Mouse (Mus musculus) kidney, embryonic 15.5 days (tissue): Measurements from ENCODE around the gene Iba57. TPM values are rescaled to one million over a fixed set of nuclear protein-coding genes. Genes with fewer than 3 reads are reported as not detected.
"Not testable (repeated sequence)": the region's sequence is repeated elsewhere in the genome, so short reads cannot be mapped to it uniquely, and the experiment has no call there.

Source experiments
- ATAC-seq: fragments of 200-750 bp; cut with Nextera tagmentation; replicated peaks from 2 replicates; pipeline ENCODE4 v1.8.0; 2017; ENCODE audit warnings: moderate TSS enrichment; ENCODE audit not compliant: low FRiP score
- H3K27ac ChIP-seq: fragments of 300-500 bp; sonication (generic); 2 replicates; pipeline ENCODE4 v1.5.1; 2015; ENCODE audit warnings: mild to moderate bottlenecking, inconsistent platforms
- H3K27me3 ChIP-seq: fragments of 300-500 bp; sonication (generic); 2 replicates; pipeline ENCODE4 v1.6.1; 2015; ENCODE audit warnings: inconsistent platforms
- H3K36me3 ChIP-seq: fragments of 300-500 bp; sonication (generic); 2 replicates; pipeline ENCODE4 v1.6.1; 2015; ENCODE audit warnings: inconsistent platforms
- H3K4me1 ChIP-seq: fragments of 300-500 bp; sonication (generic); 2 replicates; pipeline ENCODE4 v1.6.1; 2015; ENCODE audit warnings: inconsistent platforms
- H3K4me2 ChIP-seq: fragments of 300-500 bp; sonication (generic); 2 replicates; pipeline ENCODE4 v1.6.1; 2015; ENCODE audit warnings: moderate library complexity, mild to moderate bottlenecking, inconsistent platforms
- H3K4me3 ChIP-seq: fragments of 300-500 bp; sonication (generic); replicated peaks from 2 replicates; pipeline ENCODE4 v1.5.1; 2015; ENCODE audit warnings: mild to moderate bottlenecking, inconsistent platforms
- H3K9ac ChIP-seq: fragments of 300-500 bp; sonication (generic); 2 replicates; pipeline ENCODE4 v1.6.1; 2015; ENCODE audit warnings: mild to moderate bottlenecking, inconsistent platforms
- H3K9me3 ChIP-seq: fragments of 300-500 bp; sonication (generic); replicated peaks from 2 replicates; pipeline ENCODE4 v1.6.1; 2016; ENCODE audit warnings: inconsistent platforms
- WGBS: fragments of 180-500 bp; shearing (Covaris S2); methylation state at CpG from one replicate; pipeline ENCODE4 v1.1.7; 2015; ENCODE audit warnings: mixed read lengths; 5-methylcytosine and 5-hydroxymethylcytosine counted together
- polyA plus RNA-seq: library from polyadenylated mRNA; unstranded; fragments of >200 nt; fragmentation: Nextera tagmentation; extraction: Ambion mirVana; gene quantifications from 2 replicates; pipeline ENCODE4 v1.2.1, GENCODE M21; 2015

The Iba57 gene
- 6.1 and 6.9 TPM in 2 replicates for polyA plus RNA-seq

GRCm38 (mm10) chr11:59163255-59164236 lies at the start of gene Iba57:
Iba57 (minus strand) TSS chr11:59163739.
- WGBS = 2% methylated on average over 68 of the region's 68 CpGs
- peak; percentile 98 for ATAC-seq
- no peaks in the 10 kb centered on the region for H3K9me3 ChIP-seq
- peak within 1 kb of the TSS; percentile 66 for H3K4me2 ChIP-seq
- H3K36me3 ChIP-seq = 0 out of 2 replicates have a peak, but pooled peaks cover 2% of the 10 kb centered on the region
- peak within 1 kb of the TSS; percentile 99 for H3K27ac ChIP-seq
- H3K27me3 ChIP-seq = no peaks in the 10 kb centered on the region
- peak within 1 kb of the TSS; percentile 71 for H3K4me3 ChIP-seq
- peak within 1 kb of the TSS; percentile 86 for H3K9ac ChIP-seq
- H3K4me1 ChIP-seq = peaks cover 21% of the 10 kb centered on the region

DNA sequence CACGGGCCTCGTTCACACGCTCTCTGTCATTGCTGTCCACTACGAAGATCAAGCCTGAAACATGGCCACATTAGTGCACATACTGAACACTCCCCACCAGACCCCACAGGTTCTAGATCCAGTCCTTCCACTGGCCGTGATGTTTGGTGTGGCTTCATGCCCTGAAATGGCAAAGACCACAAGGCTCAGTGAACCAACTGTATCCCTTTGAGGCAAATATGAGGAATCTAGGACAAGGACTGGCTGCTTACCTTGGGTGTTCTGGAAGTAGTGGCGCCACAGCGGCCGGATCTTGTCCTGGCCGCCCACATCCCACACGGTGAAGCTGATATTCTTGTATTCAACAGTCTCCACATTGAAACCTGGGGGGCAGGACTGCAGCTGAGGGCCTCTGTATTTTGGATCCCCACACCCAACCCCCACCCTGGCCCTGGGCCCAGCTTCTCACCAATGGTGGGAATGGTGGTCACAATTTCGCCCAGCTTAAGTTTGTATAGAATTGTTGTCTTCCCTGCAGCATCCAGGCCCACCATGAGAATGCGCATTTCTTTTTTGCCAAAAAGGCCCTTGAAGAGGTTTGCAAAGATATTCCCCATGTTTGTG lies 49.5 kb upstream of the Iba57 start:
- H3K4me1 ChIP-seq = peaks cover 27% of the 10 kb centered on the region
- H3K36me3 ChIP-seq = peaks cover 81% of the 10 kb centered on the region
- no peaks in the 10 kb centered on the region for H3K27me3 ChIP-seq
- no peak for ATAC-seq
- no peak overlapping the region for H3K27ac ChIP-seq
- WGBS = 91% methylated on average over 12 of the region's 12 CpGs
- H3K4me2 ChIP-seq = no peak overlapping the region
- no peaks in the 10 kb centered on the region for H3K9me3 ChIP-seq
- H3K4me3 ChIP-seq = no peak overlapping the region
- H3K9ac ChIP-seq = no peak overlapping the region

- not testable (repeated sequence) for H3K27ac ChIP-seq, ATAC-seq, H3K4me3 ChIP-seq, H3K4me2 ChIP-seq, H3K9ac ChIP-seq, H3K27me3 ChIP-seq, H3K9me3 ChIP-seq
- H3K36me3 ChIP-seq = peaks cover 78% of the 10 kb centered on the region
- 74% methylated on average over 12 of the region's 12 CpGs for WGBS
- H3K4me1 ChIP-seq = peaks cover 27% of the 10 kb centered on the region
Observed at GRCm38 (mm10) chr11:59212320-59212719, 48.8 kb upstream of the Iba57 start.

GRCm38 (mm10) chr11:59211561-59211960 lies 48.0 kb upstream of the Iba57 start:
- H3K27me3 ChIP-seq, ATAC-seq, H3K4me3 ChIP-seq, H3K9ac ChIP-seq, H3K9me3 ChIP-seq, H3K27ac ChIP-seq, H3K4me2 ChIP-seq: not testable (repeated sequence)
- WGBS = 87% methylated on average over 9 of the region's 9 CpGs
- Histone ChIP-seq H3K4me1 (peaks cover 23% of the 10 kb centered on the region), H3K36me3 (peaks cover 77% of the 10 kb centered on the region)

GRCm38 (mm10) chr11:59210020-59210419 lies 46.5 kb upstream of the Iba57 start:
- no peak overlapping the region for H3K4me3 ChIP-seq
- no peaks in the 10 kb centered on the region for H3K9me3 ChIP-seq
- H3K36me3 ChIP-seq = peaks cover 79% of the 10 kb centered on the region
- no peak overlapping the region for H3K27ac ChIP-seq
- H3K4me1 ChIP-seq = peaks cover 23% of the 10 kb centered on the region
- ATAC-seq = no peak
- H3K9ac ChIP-seq = no peak overlapping the region
- H3K27me3 ChIP-seq = no peaks in the 10 kb centered on the region
- no peak overlapping the region for H3K4me2 ChIP-seq
- WGBS = 89% methylated on average over 4 of the region's 4 CpGs

DNA sequence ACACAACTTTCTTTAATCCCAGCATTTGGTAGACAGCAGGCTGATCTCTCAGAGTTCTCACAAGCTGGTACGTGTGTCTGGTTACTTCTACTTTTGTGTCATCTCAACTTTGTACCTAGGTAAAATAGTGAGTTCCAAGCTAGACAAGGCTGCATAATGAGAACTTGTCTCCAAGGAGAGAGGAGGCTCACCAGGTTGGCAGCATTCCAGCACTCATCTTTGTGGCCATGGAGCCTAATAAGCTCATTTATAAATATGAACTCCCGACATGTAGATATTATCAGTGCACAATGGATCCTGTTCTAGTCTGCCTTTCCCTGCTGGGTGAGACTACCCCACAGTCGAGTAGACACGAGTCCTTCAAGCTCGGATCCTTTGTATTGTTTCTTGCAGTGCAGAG lies 46.0 kb upstream of the Iba57 start:
- peak overlapping the region; percentile 91 for H3K4me2 ChIP-seq
- peaks cover 23% of the 10 kb centered on the region for H3K4me1 ChIP-seq
- peaks cover 79% of the 10 kb centered on the region for H3K36me3 ChIP-seq
- H3K27me3 ChIP-seq = no peaks in the 10 kb centered on the region
- no peaks in the 10 kb centered on the region for H3K9me3 ChIP-seq
- 67% methylated on average over 5 of the region's 5 CpGs for WGBS
- no peak overlapping the region for H3K9ac ChIP-seq
- no peak for ATAC-seq
- H3K4me3 ChIP-seq = peak overlapping the region; percentile 88
- H3K27ac ChIP-seq = peak overlapping the region; percentile 98

DNA sequence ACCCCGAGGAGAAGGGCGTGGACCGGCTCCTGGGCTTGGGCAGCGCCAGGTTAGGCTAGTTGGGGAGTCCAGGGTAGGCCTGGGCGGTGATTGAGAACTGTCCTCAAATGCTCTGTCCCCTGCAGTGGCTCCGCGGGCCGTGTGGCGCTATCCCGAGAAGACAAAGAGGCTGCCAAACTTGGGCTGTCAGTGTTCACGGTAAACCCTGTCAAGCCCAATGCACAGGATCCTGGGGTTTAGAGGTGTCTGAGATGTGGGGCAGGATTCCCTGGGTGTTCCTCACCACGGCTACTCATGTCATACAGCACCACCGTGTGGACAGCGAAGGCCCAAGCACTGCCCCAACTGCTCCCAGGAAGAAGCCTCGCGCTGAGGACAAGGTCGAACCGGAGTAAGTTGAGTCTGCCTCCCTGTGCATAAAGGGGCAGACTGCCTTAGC lies 45.5 kb upstream of the Iba57 start:
- Histone ChIP-seq H3K27me3 (no peaks in the 10 kb centered on the region), H3K4me2 (peak overlapping the region; percentile 91), H3K4me3 (peak overlapping the region; percentile 88), H3K27ac (peak overlapping the region; percentile 98), H3K36me3 (peaks cover 79% of the 10 kb centered on the region), H3K9me3 (no peaks in the 10 kb centered on the region), H3K4me1 (peaks cover 23% of the 10 kb centered on the region), H3K9ac (peak overlapping the region; percentile 91)
- 8% methylated on average over 18 of the region's 18 CpGs for WGBS
- peak; percentile 65 for ATAC-seq

GRCm38 (mm10) chr11:59208153-59208831 lies 44.8 kb upstream of the Iba57 start, which contains the start of gene 2310033P09Rik:
2310033P09Rik (plus strand) TSS chr11:59208321.
- no peaks in the 10 kb centered on the region for H3K9me3 ChIP-seq
- H3K9ac ChIP-seq = peak within 1 kb of the TSS; percentile 91
- H3K27me3 ChIP-seq = no peaks in the 10 kb centered on the region
- H3K4me2 ChIP-seq = peak within 1 kb of the TSS; percentile 91
- peak within 1 kb of the TSS; percentile 98 for H3K27ac ChIP-seq
- H3K36me3 ChIP-seq = peaks cover 75% of the 10 kb centered on the region
- ATAC-seq = peak; percentile 81
- WGBS = under 1% methylated on average over 67 of the region's 67 CpGs
- peaks cover 23% of the 10 kb centered on the region for H3K4me1 ChIP-seq
- peak within 1 kb of the TSS; percentile 88 for H3K4me3 ChIP-seq

DNA sequence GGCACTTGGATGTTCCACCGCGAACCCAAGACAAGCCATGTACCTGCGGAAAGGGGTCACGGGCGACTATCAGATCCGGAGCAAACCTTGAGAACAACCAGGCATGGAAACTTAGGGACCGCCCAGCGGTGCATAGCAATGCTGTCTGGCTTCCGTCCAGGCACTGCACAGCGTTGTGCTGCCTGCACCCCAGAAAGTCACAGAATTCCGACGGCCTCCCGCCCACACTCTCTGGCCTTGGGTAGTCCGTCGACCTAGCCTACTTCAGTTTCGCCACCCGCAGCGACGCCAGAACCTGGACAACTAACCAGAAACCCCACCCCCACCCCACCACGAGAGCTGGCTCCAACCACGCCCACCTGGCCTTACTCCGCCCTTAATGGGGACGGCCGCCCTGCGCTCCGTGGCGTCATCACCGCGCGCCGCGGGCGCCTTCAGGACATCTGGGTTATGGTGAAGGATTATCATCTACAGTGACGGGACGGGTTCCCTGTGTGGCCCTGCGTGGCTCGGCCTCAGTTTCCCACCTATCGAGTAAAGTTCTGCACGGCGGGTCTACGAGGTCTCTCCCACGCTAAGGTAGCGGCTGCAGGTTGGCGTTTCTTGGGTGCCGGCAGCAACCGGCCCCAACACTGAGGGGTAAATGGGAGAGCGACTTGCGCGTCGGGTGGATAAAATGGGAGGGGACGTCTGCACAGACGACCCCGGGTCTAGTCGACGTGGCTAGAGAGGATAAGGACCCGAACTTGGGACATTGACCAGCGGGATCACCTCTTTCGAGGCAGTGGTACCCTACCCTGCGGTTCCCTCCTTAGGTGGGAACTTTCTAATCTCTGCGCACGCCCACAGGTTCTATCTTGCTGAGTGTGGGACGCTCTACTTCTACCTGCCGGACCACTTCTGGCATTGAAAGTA lies 38.8 kb upstream of the Iba57 start, which contains the start of gene Mrpl55:
Gene Mrpl55, plus strand, starts transcription at position 406 of the 915 bp plus-strand sequence.
- Histone ChIP-seq H3K4me3 (peak within 1 kb of the TSS; percentile 88), H3K36me3 (peaks cover 46% of the 10 kb centered on the region), H3K4me2 (peak within 1 kb of the TSS; percentile 86), H3K27ac (peak within 1 kb of the TSS; percentile 82), H3K9me3 (no peaks in the 10 kb centered on the region), H3K27me3 (no peaks in the 10 kb centered on the region), H3K4me1 (peaks cover 11% of the 10 kb centered on the region), H3K9ac (peak within 1 kb of the TSS; percentile 79)
- WGBS = under 1% methylated on average over 63 of the region's 63 CpGs
- ATAC-seq = peak; percentile 91

- ATAC-seq = 0 out of 2 replicates have a peak, but pooled peaks have one; percentile 3
- H3K36me3 ChIP-seq = peaks cover 39% of the 10 kb centered on the region
- peak overlapping the region; percentile 79 for H3K9ac ChIP-seq
- H3K9me3 ChIP-seq = no peaks in the 10 kb centered on the region
- H3K27me3 ChIP-seq = no peaks in the 10 kb centered on the region
- H3K4me2 ChIP-seq = peak overlapping the region; percentile 86
- peak overlapping the region; percentile 88 for H3K4me3 ChIP-seq
- H3K27ac ChIP-seq = peak overlapping the region; percentile 82
- WGBS = 28% methylated on average over 16 of the region's 16 CpGs
- H3K4me1 ChIP-seq = peaks cover 11% of the 10 kb centered on the region
Observed at GRCm38 (mm10) chr11:59201216-59202002, 37.9 kb upstream of the Iba57 start.
